Mouse (Mus musculus): ENCODE measurements around the gene Arhgdib.
A peak's percentile ranks its signal among the peaks of the same experiment; 100 is the strongest.

- TF ChIP-seq CTCF (conservative IDR thresholded peaks at IDR 0.05 in 1 of 2, IDR thresholded peaks at IDR 0.05 in 1 of 2; ENCODE audit: low read depth in 2 of 2, low read length in 2 of 2), result peak in 1 of 2 experiments; percentile 46; a peak in 2 of 4 replicates
- TF ChIP-seq NELFE (IDR thresholded peaks at IDR 0.05; ENCODE audit: low read depth, low read length), result no peak
- TF ChIP-seq KAT2A (IDR thresholded peaks at IDR 0.05; ENCODE audit: insufficient replicate concordance, low read length), result no peak
- no peak for TF ChIP-seq MAFK (IDR thresholded peaks at IDR 0.05; ENCODE audit: insufficient replicate concordance, low read length)
- TF ChIP-seq MAX (IDR thresholded peaks at IDR 0.05; ENCODE audit: low read length), result peak; percentile 58
Measured at GRCm38 (mm10) chr6:136940188-136940960, 1.3 kb downstream of the Arhgdib start.
